Mouse (Mus musculus): ENCODE measurements around the gene Catsper2.

DNA sequence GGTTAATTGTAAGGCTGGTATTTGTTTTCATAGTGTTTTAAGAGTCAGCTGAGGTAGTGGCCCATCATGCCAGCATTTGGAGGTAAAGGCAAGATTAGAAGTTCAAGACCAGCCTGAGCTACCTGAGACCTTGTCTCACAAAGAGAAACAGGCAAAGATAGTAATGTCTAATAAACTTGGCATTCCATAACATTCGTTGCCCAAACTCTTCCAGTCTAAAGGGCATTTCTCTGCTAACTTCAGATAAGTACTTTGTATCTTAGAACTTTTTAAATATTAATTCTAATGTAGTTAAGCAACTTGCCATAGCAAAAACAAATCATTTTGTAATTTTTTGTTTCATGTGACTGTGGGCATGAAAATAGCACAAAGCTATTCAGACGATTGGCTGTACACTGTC lies 9.6 kb upstream of the Catsper2 start:
- TF ChIP-seq CTCF (IDR thresholded peaks at IDR 0.05; ENCODE audit: low read depth) (no peak), EP300 (IDR thresholded peaks at IDR 0.05; ENCODE audit: low read depth) (no peak)

All from liver, postnatal 0 days (tissue).